Mouse (Mus musculus): Measurements from ENCODE around the gene Phc1. TPM values are rescaled to one million over a fixed set of nuclear protein-coding genes. Genes with fewer than 3 reads are reported as not detected.

The Phc1 gene
- total RNA-seq, 2 experiments from 2014 or later, result 17.8 to 18.6 TPM

- no peak for DNase-seq
These were observed 45.1 kb downstream of the Phc1 start for GRCm38 (mm10) chr6:122295242-122295641.

GRCm38 (mm10) chr6:122294290-122294689 is 46.1 kb downstream of the Phc1 start:
- no peak for DNase-seq

GRCm38 (mm10) chr6:122293796-122294195 is 46.6 kb downstream of the Phc1 start:
- no peak for DNase-seq

GRCm38 (mm10) chr6:122293121-122293520 is 47.2 kb downstream of the Phc1 start:
- no peak for DNase-seq

- DNase-seq, result no peak
These were observed 48.2 kb downstream of the Phc1 start for GRCm38 (mm10) chr6:122292184-122292583.

GRCm38 (mm10) chr6:122291735-122292134 is 48.6 kb downstream of the Phc1 start:
- DNase-seq, result no peak

- no peak for DNase-seq
These were observed 49.1 kb downstream of the Phc1 start for GRCm38 (mm10) chr6:122291264-122291663.

- DNase-seq, result no peak
These were observed 50.1 kb downstream of the Phc1 start for GRCm38 (mm10) chr6:122290253-122290652.

- DNase-seq, result no peak
These were observed 51.0 kb downstream of the Phc1 start for GRCm38 (mm10) chr6:122289313-122289712.

GRCm38 (mm10) chr6:122288263-122288662 is 52.1 kb downstream of the Phc1 start:
- no peak for DNase-seq

- no peak for DNase-seq
These were observed 55.5 kb downstream of the Phc1 start for GRCm38 (mm10) chr6:122284823-122285222.

GRCm38 (mm10) chr6:122284304-122284703 is 56.1 kb downstream of the Phc1 start:
- DNase-seq, result no peak

GRCm38 (mm10) chr6:122283429-122283828 is 56.9 kb downstream of the Phc1 start:
- no peak for DNase-seq

GRCm38 (mm10) chr6:122282782-122283181 is 57.6 kb downstream of the Phc1 start, which contains the start of gene Klrg1:
Klrg1 (minus strand) TSS chr6:122282882.
- DNase-seq, result no peak

- no peak for DNase-seq
These were observed 63.8 kb downstream of the Phc1 start for GRCm38 (mm10) chr6:122276565-122276964.

- no peak for DNase-seq
These were observed 65.8 kb downstream of the Phc1 start for GRCm38 (mm10) chr6:122274546-122274945.

- no peak for DNase-seq
These were observed 70.2 kb downstream of the Phc1 start for GRCm38 (mm10) chr6:122270152-122270551.

- no peak for DNase-seq
These were observed 71.2 kb downstream of the Phc1 start for GRCm38 (mm10) chr6:122269170-122269569.

GRCm38 (mm10) chr6:122268561-122268960 is 71.8 kb downstream of the Phc1 start:
- DNase-seq, result peak; percentile 48 to 70

Other genes starting within 250 kb of the Phc1 start
- gene Klrg1, start 57.7 kb downstream of the Phc1 start, total RNA-seq (2021), result under 1 TPM in 1 of 2 experiments, not detected in 1; 0.25 TPM
- 10 to 100 TPM; 42.5 to 45.6 TPM for gene M6pr, start 31.8 kb downstream of the Phc1 start, total RNA-seq (2021)
- under 1 TPM in 1 of 2 experiments, not detected in 1; 0.33 TPM for gene Rimklb, start 158.2 kb upstream of the Phc1 start, total RNA-seq (2021)
- gene Mfap5, start 165.3 kb upstream of the Phc1 start, total RNA-seq (2021), result 10 to 100 TPM; 18.1 to 19.6 TPM
- not detected for gene Aicda, start 213.2 kb upstream of the Phc1 start, total RNA-seq (2021)